Mouse (Mus musculus) fat pad, adult 2 months (tissue): ENCODE data around the gene C2cd3.

Source experiments
- DNase-seq: peaks from one replicate; pipeline ENCODE4 v3.0.0-alpha.2; 2011; ENCODE audit warnings: low read depth, low spot score; ENCODE audit errors: extremely low read depth

The C2cd3 gene

DNA sequence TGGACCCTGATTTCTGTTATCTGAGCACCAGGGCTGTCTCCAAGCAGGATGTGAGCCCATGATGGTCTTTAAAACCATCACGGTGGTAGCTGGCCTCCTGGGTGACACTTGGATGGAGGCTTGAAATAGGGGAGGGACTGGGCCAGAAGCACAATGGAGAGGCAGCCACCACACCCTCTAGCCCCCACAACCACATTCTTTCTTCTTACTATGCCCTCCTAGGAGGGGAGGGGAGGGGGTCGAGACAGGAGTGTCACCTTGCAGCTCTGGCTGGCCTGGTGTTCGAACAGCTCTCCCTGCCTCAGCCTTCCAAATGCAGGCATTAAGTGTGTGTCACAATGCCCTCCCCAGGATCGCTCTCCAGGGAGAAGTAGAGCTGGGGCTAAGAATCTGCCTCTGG, 125.4 kb downstream of the C2cd3 start:
- DNase-seq: no peak

DNA sequence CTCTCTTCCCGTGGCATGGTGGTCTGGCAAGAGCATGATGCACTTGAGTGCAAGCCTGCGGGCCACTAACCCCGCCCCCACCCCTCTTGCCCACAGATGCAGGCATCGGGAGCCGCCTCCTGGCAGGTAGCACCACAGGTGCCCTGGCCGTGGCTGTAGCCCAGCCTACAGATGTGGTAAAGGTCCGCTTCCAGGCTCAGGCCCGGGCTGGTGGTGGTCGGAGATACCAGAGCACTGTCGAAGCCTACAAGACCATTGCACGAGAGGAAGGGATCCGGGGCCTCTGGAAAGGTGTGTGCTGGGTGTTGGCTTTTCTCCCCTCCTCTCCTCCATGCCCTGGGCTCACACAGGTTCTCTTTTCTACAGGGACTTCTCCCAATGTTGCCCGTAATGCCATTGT, 125.9 kb downstream of the C2cd3 start:
- DNase-seq: no peak

DNA sequence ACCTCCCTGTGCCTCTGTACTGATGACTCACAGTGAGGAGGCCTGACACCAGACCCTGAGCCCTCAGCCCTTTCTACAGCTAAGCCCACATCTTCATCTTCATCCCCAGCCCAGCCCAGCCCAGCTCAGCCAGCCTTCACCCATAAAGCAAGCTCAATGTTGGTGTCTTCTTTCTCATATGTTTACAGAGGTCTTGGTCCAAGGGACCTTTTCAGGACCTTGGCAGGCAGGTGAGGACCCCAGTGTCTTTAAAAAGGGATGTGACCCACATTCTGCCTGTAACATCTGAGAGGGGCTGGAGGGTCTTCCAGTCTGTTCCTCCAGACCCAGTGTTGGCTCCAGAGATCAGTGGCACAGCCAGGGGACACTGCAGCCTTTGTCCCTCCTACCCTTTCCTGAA, 127.4 kb downstream of the C2cd3 start:
- no peak for DNase-seq

DNA sequence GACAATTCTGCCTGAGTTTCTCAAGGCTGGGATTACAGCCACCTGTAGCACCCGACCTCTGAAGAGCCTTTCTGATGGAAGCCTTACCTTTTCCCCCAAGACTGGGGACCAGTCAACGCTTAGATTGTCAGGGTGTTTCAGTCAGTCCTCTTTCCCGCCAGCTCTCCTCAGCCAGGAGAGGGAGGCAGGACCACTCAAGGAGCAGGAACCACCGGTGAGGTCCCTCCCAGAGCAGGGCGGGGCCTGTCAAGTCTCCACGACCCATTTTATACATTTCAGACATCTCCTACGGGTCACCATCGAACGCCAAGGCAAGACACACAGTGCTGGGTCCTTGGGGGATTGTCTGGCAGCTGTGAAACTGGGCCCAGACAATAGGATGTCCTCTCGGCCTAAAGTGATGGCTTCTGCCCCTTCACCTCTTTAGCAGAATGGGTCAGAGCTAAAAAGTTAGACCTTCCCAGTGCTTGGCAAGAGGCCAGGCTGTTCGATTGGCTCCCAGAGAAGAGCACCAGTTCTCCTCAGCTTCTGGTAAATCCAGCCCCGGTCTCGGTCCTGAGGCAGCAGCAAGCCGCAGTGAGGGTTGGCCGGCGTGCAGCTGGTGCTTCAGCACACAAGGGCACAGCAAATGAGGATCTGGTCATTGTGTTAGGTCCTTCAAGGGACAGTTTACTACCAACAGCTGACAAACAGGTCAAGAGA, 128.4 kb downstream of the C2cd3 start:
- DNase-seq: no peak

DNA sequence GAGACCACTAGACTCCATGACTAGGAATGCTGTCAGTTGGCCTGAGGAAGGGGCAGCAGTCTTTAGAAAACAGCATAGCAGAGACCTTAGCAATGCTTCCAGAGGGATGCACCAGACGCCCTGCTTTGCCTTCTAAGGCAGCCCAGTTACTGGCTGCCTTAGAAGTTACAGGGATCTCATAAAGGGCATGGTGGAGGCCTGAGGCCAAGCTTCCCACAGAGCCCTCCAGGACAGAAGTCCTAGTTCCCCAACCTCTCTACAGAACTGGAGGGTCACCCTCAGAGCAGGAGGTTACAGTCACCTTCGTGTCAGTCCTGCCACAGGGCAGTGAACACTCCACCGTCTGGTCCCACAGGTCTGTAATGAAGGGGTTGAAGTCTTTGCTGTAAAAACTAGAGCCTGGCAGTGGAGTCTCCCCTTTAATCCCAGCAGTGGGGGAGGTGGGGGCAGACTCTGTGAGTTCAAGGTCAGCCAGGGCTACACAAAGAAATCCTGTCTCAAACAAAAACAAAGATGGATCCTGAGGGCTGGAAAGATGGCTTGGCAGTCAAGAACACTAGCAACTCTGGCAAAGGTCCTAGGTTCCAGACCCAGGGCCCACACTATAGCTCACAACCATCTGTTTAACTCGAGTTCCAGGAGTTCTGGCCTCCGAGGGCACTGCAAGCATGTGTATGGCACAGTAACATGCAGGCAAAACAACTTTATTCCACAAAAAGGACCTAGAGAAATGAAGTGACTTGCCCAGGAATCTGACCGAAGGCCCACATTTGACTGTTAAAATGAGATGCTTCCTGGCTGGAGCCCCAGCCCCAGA, 129.2 kb downstream of the C2cd3 start:
- DNase-seq: no peak

DNA sequence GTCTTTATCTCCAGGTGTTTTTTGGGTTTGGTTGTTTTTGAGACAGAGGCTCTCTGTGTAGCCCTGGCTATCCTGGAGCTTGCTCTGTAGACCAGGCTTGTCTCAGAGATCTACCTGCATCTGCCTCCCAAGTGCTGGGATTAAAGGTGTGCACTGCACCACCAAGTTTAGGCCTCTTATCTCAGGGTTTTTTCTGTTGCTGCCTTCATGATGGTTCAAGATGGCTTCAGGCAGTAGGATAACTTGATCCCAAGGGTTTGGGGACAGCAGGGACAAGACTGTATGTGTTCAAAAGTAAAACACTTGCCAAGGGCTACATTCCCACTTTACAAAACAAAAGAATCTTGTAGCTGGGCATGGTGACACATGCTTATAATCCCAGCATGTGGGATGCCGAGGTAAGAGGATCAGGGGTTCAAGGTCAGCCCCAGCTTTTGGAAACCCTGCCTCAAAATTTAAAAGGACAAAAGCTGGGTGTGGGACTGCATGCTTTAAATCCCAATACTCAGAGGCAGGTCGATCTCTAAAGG, 129.9 kb downstream of the C2cd3 start:
- no peak for DNase-seq

DNA sequence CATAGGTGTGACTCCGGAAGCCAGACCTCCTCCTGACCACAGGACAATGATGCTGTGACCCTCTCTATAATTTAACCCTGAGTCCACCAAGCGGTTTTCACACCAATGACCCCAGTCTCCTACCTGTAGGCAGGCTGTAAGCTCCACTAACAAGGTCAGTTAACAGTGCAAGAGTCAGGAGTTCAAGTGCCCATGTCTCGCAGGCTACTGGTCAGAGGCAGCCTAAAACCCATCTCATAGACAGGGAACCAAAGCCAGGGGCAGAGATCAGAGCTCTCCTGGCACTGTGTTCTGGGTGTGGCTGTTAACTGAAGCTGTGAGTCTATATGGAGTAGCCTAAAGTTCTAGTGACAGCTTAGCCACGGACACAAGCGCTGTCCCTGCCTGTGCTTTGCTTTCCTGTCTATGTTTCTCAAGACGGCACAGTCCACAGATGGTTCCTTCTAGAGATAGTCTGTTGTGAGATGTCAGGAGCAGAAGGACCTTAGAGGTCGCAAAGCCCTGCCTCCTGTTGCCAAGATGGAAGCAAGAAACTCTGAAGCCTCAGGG, 130.4 kb downstream of the C2cd3 start:
- no peak for DNase-seq

DNA sequence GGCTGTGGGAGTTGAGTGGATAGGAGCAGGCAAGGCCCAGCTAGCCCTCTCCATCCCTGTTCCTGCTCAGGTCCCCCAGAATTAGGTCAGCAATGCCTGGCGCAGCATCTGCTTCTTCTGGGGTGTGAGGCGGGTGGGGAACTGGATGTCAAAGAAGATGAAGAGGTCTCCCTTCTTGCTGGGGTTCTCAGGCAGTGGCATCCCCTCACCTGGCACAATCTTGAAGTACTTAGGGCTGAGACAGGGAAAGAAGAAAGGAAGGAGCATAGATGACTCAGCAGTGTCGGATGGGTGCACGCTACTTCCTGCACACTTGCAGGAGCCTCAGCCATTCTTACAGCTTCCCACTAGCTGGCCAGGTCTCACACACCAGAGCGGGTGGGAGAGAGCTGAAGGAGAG, 131.0 kb downstream of the C2cd3 start:
- no peak for DNase-seq

DNA sequence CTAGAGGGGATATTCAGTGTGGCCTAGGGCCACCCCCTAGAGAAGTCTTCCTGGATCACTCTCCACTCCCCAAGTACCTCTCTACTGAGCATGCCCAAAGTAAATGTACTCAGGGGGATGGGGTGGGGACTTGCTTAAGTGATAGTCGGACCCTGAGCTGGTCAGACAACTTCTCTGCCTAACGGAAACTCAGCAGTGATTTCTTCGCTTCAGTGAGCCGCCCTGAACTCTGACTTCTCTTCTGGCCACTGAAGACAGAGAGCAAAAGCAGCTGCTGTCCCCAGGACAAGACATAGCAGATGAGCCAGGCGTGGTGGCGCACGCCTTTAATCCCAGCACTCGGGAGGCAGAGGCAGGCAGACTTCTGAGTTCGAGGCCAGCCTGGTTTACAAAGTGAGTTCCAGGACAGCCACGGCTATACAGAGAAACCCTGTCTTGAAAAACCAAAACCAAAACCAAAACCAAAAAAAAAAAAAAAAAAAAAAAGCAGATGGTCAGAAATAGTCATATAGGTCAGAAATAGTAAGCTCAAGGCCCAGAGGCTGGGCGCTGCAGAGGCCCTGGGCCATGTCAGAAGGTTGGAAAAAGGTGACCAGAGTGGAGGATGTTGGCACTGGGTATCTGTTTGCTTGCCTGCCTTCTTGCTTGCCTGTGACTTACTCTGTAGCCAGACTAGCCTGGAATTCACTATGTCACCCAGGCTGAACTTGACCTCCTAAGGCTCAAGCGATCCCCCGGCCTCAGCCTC, 132.9 kb downstream of the C2cd3 start:
- no peak for DNase-seq

DNA sequence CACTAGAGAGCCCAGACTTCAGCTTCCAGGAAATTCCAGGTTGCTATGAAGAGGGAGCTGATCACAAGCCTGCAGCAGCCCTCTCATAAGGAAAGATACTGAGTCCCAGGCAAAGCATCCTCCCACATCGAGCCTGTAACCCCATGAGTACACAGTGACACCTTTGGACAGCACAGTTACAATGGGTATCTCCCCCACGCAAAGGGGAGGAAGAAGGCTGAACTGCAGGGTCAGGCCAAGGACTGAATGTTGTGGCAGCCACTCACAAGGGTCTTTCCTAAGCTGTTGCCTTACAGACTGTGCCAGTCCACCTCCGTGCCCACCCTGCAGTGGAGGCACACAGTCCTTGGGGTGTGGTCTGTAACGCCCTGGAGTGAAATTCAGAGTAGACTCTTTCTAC, 134.5 kb downstream of the C2cd3 start:
- no peak for DNase-seq

DNA sequence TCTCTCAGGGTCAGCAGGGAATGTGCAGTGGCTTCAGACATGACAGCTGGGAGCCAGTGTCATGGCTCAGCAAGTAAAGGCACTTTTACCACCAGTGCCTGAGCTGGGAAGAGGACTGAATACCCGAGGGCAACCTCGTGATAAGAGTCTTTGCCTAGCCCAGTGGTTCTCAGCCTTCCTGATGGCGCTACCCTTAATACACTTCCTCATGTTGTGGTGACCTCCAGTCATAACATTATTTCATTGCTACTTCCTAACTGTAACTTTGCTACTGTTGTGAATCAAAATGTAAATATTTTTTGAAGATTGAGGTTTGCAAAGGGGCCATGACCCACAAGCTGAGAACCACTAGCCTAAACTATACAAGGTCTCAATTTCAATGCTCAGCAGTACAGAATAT, 136.6 kb downstream of the C2cd3 start:
- no peak for DNase-seq

DNA sequence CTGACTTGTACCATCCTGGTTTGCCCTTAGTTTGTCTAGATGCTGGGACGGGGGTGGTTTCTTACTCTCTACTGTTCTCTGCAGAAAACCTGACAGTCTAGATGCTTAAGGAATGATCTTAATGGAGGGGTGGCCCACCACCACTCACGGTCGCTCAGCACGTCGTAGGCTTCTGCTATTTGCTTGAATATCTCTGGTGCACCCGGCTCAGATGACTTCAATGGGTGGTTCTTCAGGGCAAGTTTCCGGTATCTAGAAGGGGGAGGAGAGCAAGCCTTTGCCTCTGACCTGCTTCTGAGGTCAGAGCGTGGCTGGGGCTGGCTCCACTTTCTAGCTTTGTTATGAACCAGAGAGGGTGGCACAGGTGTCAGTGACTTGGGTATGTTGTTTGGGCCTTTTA, 139.6 kb downstream of the C2cd3 start:
- no peak for DNase-seq

DNA sequence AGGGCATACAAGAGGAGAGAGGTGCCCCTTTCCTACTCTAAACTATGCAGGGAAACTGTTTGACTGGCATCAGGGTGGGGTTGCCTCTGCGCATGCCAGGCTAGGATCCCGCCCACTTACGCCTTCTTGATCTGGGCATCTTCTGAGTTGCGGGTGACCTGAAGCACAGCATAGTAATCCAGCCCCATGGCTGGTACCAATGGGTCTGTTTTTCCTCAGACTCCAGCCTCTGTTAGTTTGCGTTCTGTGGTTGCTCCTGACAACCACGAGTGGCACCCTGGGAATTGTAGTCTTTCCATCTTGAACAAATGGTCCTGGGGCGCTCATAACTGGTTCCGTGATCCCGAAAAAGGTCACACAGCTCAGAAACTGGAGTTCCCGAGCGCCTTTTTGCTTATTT, 142.5 kb downstream of the C2cd3 start, which contains the start of gene Dnajb13:
Dnajb13 (minus strand) TSS at position 388 of the 400 bp plus-strand sequence.
- DNase-seq: no peak
